Mouse (Mus musculus) midbrain, embryonic 14.5 days (tissue): ENCODE measurements around the gene Qrich1. TPM values are rescaled to one million over a fixed set of nuclear protein-coding genes. Genes with fewer than 3 reads are reported as not detected.

Experiments used
- ATAC-seq: fragments of 200-750 bp; cut with Nextera tagmentation; 2 replicates; pipeline ENCODE4 v1.8.0; 2017; ENCODE audit warnings: moderate number of reproducible peaks, moderate library complexity; ENCODE audit not compliant: low FRiP score, low TSS enrichment
- DNase-seq: peaks from one replicate; pipeline ENCODE4 v3.0.0-alpha.2; 2015
- H3K27ac ChIP-seq: fragments of 300-500 bp; sonication (generic); replicated peaks from 2 replicates; pipeline ENCODE4 v1.5.1; 2014; ENCODE audit warnings: mild to moderate bottlenecking, low read depth, low read length, moderate library complexity
- H3K27me3 ChIP-seq: fragments of 300-500 bp; sonication (generic); 2 replicates; pipeline ENCODE4 v1.6.1; 2014; ENCODE audit warnings: low read length, control low read depth, mixed read lengths; ENCODE audit not compliant: control insufficient read depth, insufficient read depth
- H3K36me3 ChIP-seq: fragments of 300-500 bp; sonication (generic); 2 replicates; pipeline ENCODE4 v1.6.1; 2014; ENCODE audit warnings: low read length, control low read depth; ENCODE audit not compliant: control insufficient read depth, insufficient read depth
- H3K4me1 ChIP-seq: fragments of 300-500 bp; sonication (generic); 2 replicates; pipeline ENCODE4 v1.6.1; 2014; ENCODE audit warnings: mild to moderate bottlenecking, antibody characterized with exemption, low read length, control low read depth; ENCODE audit not compliant: control insufficient read depth, insufficient read depth
- H3K4me2 ChIP-seq: fragments of 300-500 bp; sonication (generic); 2 replicates; pipeline ENCODE4 v1.6.1; 2014; ENCODE audit warnings: mild to moderate bottlenecking, low read length, moderate library complexity
- H3K4me3 ChIP-seq: fragments of 300-500 bp; sonication (generic); replicated peaks from 2 replicates; pipeline ENCODE4 v1.5.1; 2014; ENCODE audit warnings: low read depth, low read length
- H3K9ac ChIP-seq: fragments of 300-500 bp; sonication (generic); replicated peaks from 2 replicates; pipeline ENCODE4 v1.6.1; 2014; ENCODE audit warnings: mild to moderate bottlenecking, low read length, moderate library complexity
- H3K9me3 ChIP-seq: fragments of 300-500 bp; sonication (generic); 2 replicates; pipeline ENCODE4 v1.6.1; 2016; ENCODE audit warnings: low read length, control low read depth, mixed read lengths; ENCODE audit not compliant: control insufficient read depth
- WGBS: fragments of 180-500 bp; shearing (Covaris S2); extraction: QIAGEN DNeasy Blood & Tissue Kit; methylation state at CpG from one replicate; pipeline ENCODE4 v1.1.7; 2014; 5-methylcytosine and 5-hydroxymethylcytosine counted together
- polyA plus RNA-seq: library from polyadenylated mRNA; unstranded; fragments of >200 nt; fragmentation: Nextera tagmentation; extraction: Ambion mirVana; gene quantifications from 2 replicates; pipeline ENCODE4 v1.2.1, GENCODE M21; 2014

Qrich1 gene
- polyA plus RNA-seq, 1 experiment from 2014 or later = 146 TPM

- Histone ChIP-seq H3K27ac (peak within 1 kb of the TSS; percentile 97), H3K4me3 (peak within 1 kb of the TSS; percentile 98), H3K27me3 (no peaks in the 10 kb centered on the region), H3K36me3 (peaks cover 39% of the 10 kb centered on the region), H3K4me1 (peaks cover 18% of the 10 kb centered on the region), H3K9ac (peak within 1 kb of the TSS; percentile 95), H3K4me2 (peak within 1 kb of the TSS; percentile 94), H3K9me3 (no peaks in the 10 kb centered on the region)
- under 1% methylated on average over 69 of the region's 69 CpGs for WGBS
- ATAC-seq (peak; percentile 94), DNase-seq (peak; percentile 99)
Observed at GRCm38 (mm10) chr9:108490559-108491285, 25.9 kb upstream of the Qrich1 start, which contains the start of gene Usp19. Usp19 (plus strand) TSS chr9:108490602.

GRCm38 (mm10) chr9:108491286-108491580 is 25.4 kb upstream of the Qrich1 start:
- Histone ChIP-seq H3K4me2 (peak overlapping the region; percentile 94), H3K27ac (peak overlapping the region; percentile 97), H3K27me3 (no peaks in the 10 kb centered on the region), H3K4me3 (peak overlapping the region; percentile 98), H3K9me3 (no peaks in the 10 kb centered on the region), H3K36me3 (peaks cover 44% of the 10 kb centered on the region), H3K9ac (peak overlapping the region; percentile 95), H3K4me1 (peaks cover 18% of the 10 kb centered on the region)
- ATAC-seq = no peak
- 14% methylated on average over 12 of the region's 12 CpGs for WGBS
- no peak for DNase-seq

GRCm38 (mm10) chr9:108492043-108492750 is 24.4 kb upstream of the Qrich1 start:
- ATAC-seq (no peak), DNase-seq (no peak)
- H3K9ac ChIP-seq = peak overlapping the region; percentile 95
- H3K4me3 ChIP-seq = no peak overlapping the region
- H3K9me3 ChIP-seq = no peaks in the 10 kb centered on the region
- H3K4me1 ChIP-seq = peaks cover 18% of the 10 kb centered on the region
- H3K36me3 ChIP-seq = peaks cover 52% of the 10 kb centered on the region
- peak overlapping the region; percentile 94 for H3K4me2 ChIP-seq
- no peaks in the 10 kb centered on the region for H3K27me3 ChIP-seq
- 88% methylated on average over 16 of the region's 16 CpGs for WGBS
- no peak overlapping the region for H3K27ac ChIP-seq

GRCm38 (mm10) chr9:108493246-108493645 is 23.4 kb upstream of the Qrich1 start:
- H3K4me2 ChIP-seq = no peak overlapping the region
- DNase-seq (no peak), ATAC-seq (no peak)
- WGBS = 95% methylated on average over 8 of the region's 8 CpGs
- no peaks in the 10 kb centered on the region for H3K27me3 ChIP-seq
- no peaks in the 10 kb centered on the region for H3K9me3 ChIP-seq
- no peak overlapping the region for H3K4me3 ChIP-seq
- no peak overlapping the region for H3K27ac ChIP-seq
- H3K36me3 ChIP-seq = peaks cover 62% of the 10 kb centered on the region
- H3K4me1 ChIP-seq = peaks cover 18% of the 10 kb centered on the region
- H3K9ac ChIP-seq = no peak overlapping the region

GRCm38 (mm10) chr9:108494146-108494825 is 22.3 kb upstream of the Qrich1 start:
- Histone ChIP-seq H3K27me3 (no peaks in the 10 kb centered on the region), H3K4me1 (peaks cover 18% of the 10 kb centered on the region), H3K27ac (no peak overlapping the region), H3K4me3 (no peak overlapping the region), H3K9ac (no peak overlapping the region), H3K9me3 (no peaks in the 10 kb centered on the region), H3K36me3 (peaks cover 73% of the 10 kb centered on the region), H3K4me2 (no peak overlapping the region)
- ATAC-seq = no peak
- 93% methylated on average over 19 of the region's 19 CpGs for WGBS
- DNase-seq = no peak

- 83% methylated on average over 10 of the region's 10 CpGs for WGBS
- no peak overlapping the region for H3K9ac ChIP-seq
- H3K36me3 ChIP-seq = peaks cover 79% of the 10 kb centered on the region
- H3K9me3 ChIP-seq = no peaks in the 10 kb centered on the region
- peaks cover 14% of the 10 kb centered on the region for H3K4me1 ChIP-seq
- ATAC-seq (no peak), DNase-seq (no peak)
- H3K27ac ChIP-seq = no peak overlapping the region
- H3K27me3 ChIP-seq = no peaks in the 10 kb centered on the region
- H3K4me3 ChIP-seq = no peak overlapping the region
- no peak overlapping the region for H3K4me2 ChIP-seq
Observed at GRCm38 (mm10) chr9:108494905-108495304, 21.7 kb upstream of the Qrich1 start.

GRCm38 (mm10) chr9:108499231-108499630 is 17.4 kb upstream of the Qrich1 start:
- 95% methylated on average over 7 of the region's 7 CpGs for WGBS
- no peaks in the 10 kb centered on the region for H3K27me3 ChIP-seq
- H3K4me3 ChIP-seq = no peak overlapping the region
- H3K4me1 ChIP-seq = no peaks in the 10 kb centered on the region
- peaks cover 95% of the 10 kb centered on the region for H3K36me3 ChIP-seq
- no peak overlapping the region for H3K27ac ChIP-seq
- DNase-seq (no peak), ATAC-seq (no peak)
- H3K9ac ChIP-seq = no peak overlapping the region
- no peak overlapping the region for H3K4me2 ChIP-seq
- H3K9me3 ChIP-seq = no peaks in the 10 kb centered on the region

- no peak overlapping the region for H3K27ac ChIP-seq
- no peak overlapping the region for H3K4me3 ChIP-seq
- DNase-seq = no peak
- ATAC-seq = no peak
- no peaks in the 10 kb centered on the region for H3K9me3 ChIP-seq
- peaks cover 88% of the 10 kb centered on the region for H3K36me3 ChIP-seq
- H3K4me1 ChIP-seq = no peaks in the 10 kb centered on the region
- WGBS = 95% methylated on average over 15 of the region's 15 CpGs
- H3K27me3 ChIP-seq = no peaks in the 10 kb centered on the region
- H3K9ac ChIP-seq = no peak overlapping the region
- no peak overlapping the region for H3K4me2 ChIP-seq
Observed at GRCm38 (mm10) chr9:108499943-108500342, 16.7 kb upstream of the Qrich1 start.
